ENCODE assay signal across 13 mouse cellular contexts in the genomic region with DNA sequence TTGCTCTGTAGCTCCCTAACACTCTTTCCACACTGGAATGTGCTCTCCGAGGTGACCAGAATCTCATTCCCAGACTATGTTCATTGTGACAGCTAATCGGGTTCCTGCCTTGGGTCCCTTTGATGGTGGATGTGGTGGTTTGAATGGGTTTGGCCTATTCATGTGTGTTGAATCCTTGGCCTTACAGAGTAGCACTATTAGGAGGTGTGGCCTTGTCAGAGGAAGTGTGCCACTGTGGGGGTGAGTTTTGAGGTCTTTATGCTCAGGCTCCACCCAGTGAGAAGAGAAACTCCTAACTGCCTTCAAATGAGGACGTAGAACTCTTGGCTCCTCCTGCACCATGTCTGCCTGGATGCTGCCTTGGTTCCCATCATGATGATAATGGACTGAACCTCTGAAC.
A peak's percentile ranks its signal among the peaks of the same experiment; 100 is the strongest.
DNase-seq lines count a peak whose midpoint lies in the region; ATAC-seq and TF ChIP-seq lines count a peak whose summit lies in the region.
"Had no signal": no experiment of that assay in that cellular context is flagged by ENCODE, and none has a peak within 500 bp of the region (broad histone marks: within the 10 kb centered on the region; RNA-seq: fewer than 3 reads in every experiment).

No protein-coding gene starts in this region.

- H3K4me3 ChIP-seq in hindbrain, embryonic 12.5 days, result no peak overlapping the region
- H3K4me3 ChIP-seq in hindbrain, postnatal 0 days (ENCODE audit: low read length), result no peak overlapping the region
- H3K4me3 ChIP-seq in thymus, adult 2 months (ENCODE audit: control insufficient read depth, insufficient read depth, low read length), result no peak overlapping the region
- H3K4me3 ChIP-seq in liver, embryonic 12.5 days, result no peak overlapping the region
- H3K4me3 ChIP-seq: embryonic facial prominence, embryonic 12.5 days; forebrain, embryonic 13.5 days; kidney, embryonic 15.5 days had no signal

- no peak for TF ChIP-seq CTCF in hindbrain, postnatal 0 days (IDR thresholded peaks at IDR 0.05; ENCODE audit: low read depth)
- TF ChIP-seq CTCF in thymus, adult 2 months (IDR thresholded peaks at IDR 0.05; ENCODE audit: borderline replicate concordance, control insufficient read depth, extremely low read depth, insufficient read depth, low read length, poor library complexity), result no peak

- H3K4me1 ChIP-seq in hindbrain, embryonic 12.5 days, result peaks cover 33% of the 10 kb centered on the region
- peaks cover 3% of the 10 kb centered on the region; the same call in 1 of the 2 replicates for H3K4me1 ChIP-seq in hindbrain, postnatal 0 days (ENCODE audit: insufficient read depth, low read length)
- H3K4me1 ChIP-seq in thymus, adult 2 months (replicated peaks; ENCODE audit: control insufficient read depth, insufficient read depth, low read length), result peaks cover 18% of the 10 kb centered on the region
- peaks cover 11% of the 10 kb centered on the region for H3K4me1 ChIP-seq in liver, embryonic 12.5 days

- H3K27ac ChIP-seq in hindbrain, embryonic 12.5 days, result 0 out of 2 replicates have a peak overlapping the region, but pooled peaks have one; percentile 62
- H3K27ac ChIP-seq in hindbrain, postnatal 0 days, result no peak overlapping the region
- H3K27ac ChIP-seq in thymus, adult 2 months (ENCODE audit: control insufficient read depth, insufficient read depth, low read length), result no peak overlapping the region
- no peak overlapping the region for H3K27ac ChIP-seq in liver, embryonic 12.5 days
- H3K27ac ChIP-seq: embryonic facial prominence, embryonic 12.5 days; forebrain, embryonic 13.5 days; kidney, embryonic 15.5 days had no signal

- WGBS in hindbrain, embryonic 12.5 days, result 37% methylated on average over 3 of the region's 3 CpGs
- WGBS in hindbrain, postnatal 0 days, result 39% methylated on average over 3 of the region's 3 CpGs
- WGBS in thymus, adult 2 months, result 29% methylated on average over 3 of the region's 3 CpGs
- 40% methylated on average over 3 of the region's 3 CpGs for WGBS in liver, embryonic 12.5 days (ENCODE audit: insufficient replicate concordance)

- TF ChIP-seq POLR2A in thymus, adult 2 months (IDR thresholded peaks at IDR 0.05; ENCODE audit: control insufficient read depth, extremely low read depth, insufficient read depth, low read length, poor library complexity), result no peak

- no peak for ATAC-seq in hindbrain, embryonic 12.5 days (ENCODE audit: low FRiP score)
- ATAC-seq in hindbrain, postnatal 0 days, result no peak
- peak; percentile 92 for ATAC-seq in megakaryocyte progenitor cell, adult 5-6 weeks (replicated peaks; ENCODE audit: poor library complexity)
- no peak for ATAC-seq in liver, embryonic 12.5 days
- ATAC-seq: forebrain, embryonic 13.5 days had no signal

- DNase-seq in hindbrain, postnatal 0 days (ENCODE audit: low spot score), result no peak
- DNase-seq in thymus, adult 2 months, result peak; percentile 17
- no peak for DNase-seq in thymus, adult 18-20 months
- DNase-seq in cerebellum, adult 18-20 months, result no peak
- DNase-seq in ovary, adult 18-20 months (ENCODE audit: low spot score), result no peak
- DNase-seq: cerebellum, adult 9-10 months; left cerebral cortex, postnatal 4 days had no signal

- H3K36me3 ChIP-seq in hindbrain, embryonic 12.5 days, result no peaks in the 10 kb centered on the region
- H3K36me3 ChIP-seq in hindbrain, postnatal 0 days (ENCODE audit: insufficient read depth, low read length), result no peaks in the 10 kb centered on the region
- H3K36me3 ChIP-seq in thymus, adult 2 months (ENCODE audit: control insufficient read depth, insufficient read depth, low read length), result no peaks in the 10 kb centered on the region
- no peaks in the 10 kb centered on the region for H3K36me3 ChIP-seq in liver, embryonic 12.5 days
- H3K36me3 ChIP-seq: embryonic facial prominence, embryonic 12.5 days; kidney, embryonic 15.5 days had no signal

- H3K4me2 ChIP-seq in hindbrain, embryonic 12.5 days (replicated peaks), result no peak overlapping the region
- no peak overlapping the region for H3K4me2 ChIP-seq in hindbrain, postnatal 0 days (ENCODE audit: low read depth, low read length)
- no peak overlapping the region for H3K4me2 ChIP-seq in liver, embryonic 12.5 days
- H3K4me2 ChIP-seq: embryonic facial prominence, embryonic 12.5 days had no signal

- no peak overlapping the region for H3K9ac ChIP-seq in hindbrain, embryonic 12.5 days
- H3K9ac ChIP-seq in hindbrain, postnatal 0 days (replicated peaks; ENCODE audit: low read length), result no peak overlapping the region
- H3K9ac ChIP-seq in liver, embryonic 12.5 days, result no peak overlapping the region
- H3K9ac ChIP-seq: embryonic facial prominence, embryonic 12.5 days; kidney, embryonic 15.5 days had no signal

- peaks cover 55% of the 10 kb centered on the region for H3K27me3 ChIP-seq in hindbrain, embryonic 12.5 days
- H3K27me3 ChIP-seq in hindbrain, postnatal 0 days (ENCODE audit: insufficient read depth, low read length), result no peaks in the 10 kb centered on the region
- H3K27me3 ChIP-seq in thymus, adult 2 months (ENCODE audit: control insufficient read depth, insufficient read depth, low read length), result no peaks in the 10 kb centered on the region
- H3K27me3 ChIP-seq in liver, embryonic 12.5 days (replicated peaks), result peaks cover 3% of the 10 kb centered on the region; the same call in 1 of the 2 replicates
- H3K27me3 ChIP-seq: embryonic facial prominence, embryonic 12.5 days; forebrain, embryonic 13.5 days had no signal

- no peaks in the 10 kb centered on the region for H3K9me3 ChIP-seq in hindbrain, embryonic 12.5 days (replicated peaks)
- H3K9me3 ChIP-seq in hindbrain, postnatal 0 days (ENCODE audit: low read length), result no peaks in the 10 kb centered on the region
- no peaks in the 10 kb centered on the region for H3K9me3 ChIP-seq in liver, embryonic 12.5 days (replicated peaks)
- H3K9me3 ChIP-seq: embryonic facial prominence, embryonic 12.5 days; forebrain, embryonic 13.5 days; kidney, embryonic 15.5 days had no signal
